Mouse (Mus musculus): ENCODE measurements around the gene Olfr1124. TPM values are rescaled to one million over a fixed set of nuclear protein-coding genes. Genes with fewer than 3 reads are reported as not detected.

Gene Olfr1124
- polyA plus RNA-seq, 1 experiment from 2014 or later = 0.07 TPM

Other genes starting within 250 kb of the Olfr1124 start
- gene Olfr1112, start 242.5 kb upstream of the Olfr1124 start, polyA plus RNA-seq (2015; fragmentation: Nextera tagmentation; extraction: Ambion mirVana) = not detected in 2 replicates
- gene Olfr1113, start 221.3 kb upstream of the Olfr1124 start, polyA plus RNA-seq (2015; fragmentation: Nextera tagmentation; extraction: Ambion mirVana) = not detected in 2 replicates
- gene Olfr1115, start 182.3 kb upstream of the Olfr1124 start, polyA plus RNA-seq (2015; fragmentation: Nextera tagmentation; extraction: Ambion mirVana) = not detected in 2 replicates
- gene Olfr1116, start 162.7 kb upstream of the Olfr1124 start, polyA plus RNA-seq (2015; fragmentation: Nextera tagmentation; extraction: Ambion mirVana) = not detected in 2 replicates
- not detected in 2 replicates for gene Olfr1118, start 122.7 kb upstream of the Olfr1124 start, polyA plus RNA-seq (2015; fragmentation: Nextera tagmentation; extraction: Ambion mirVana)
- gene Olfr1120, start 75.5 kb upstream of the Olfr1124 start, polyA plus RNA-seq (2015; fragmentation: Nextera tagmentation; extraction: Ambion mirVana) = not detected in 2 replicates
- not detected in 2 replicates for gene Olfr1121, start 60.4 kb upstream of the Olfr1124 start, polyA plus RNA-seq (2015; fragmentation: Nextera tagmentation; extraction: Ambion mirVana)
- gene Olfr1122, start 44.4 kb upstream of the Olfr1124 start, polyA plus RNA-seq (2015; fragmentation: Nextera tagmentation; extraction: Ambion mirVana) = not detected in 2 replicates
- gene Olfr1123, start 13.6 kb upstream of the Olfr1124 start, polyA plus RNA-seq (2015; fragmentation: Nextera tagmentation; extraction: Ambion mirVana) = not detected in 2 replicates
- not detected in 2 replicates for gene Olfr1126, start 23.7 kb downstream of the Olfr1124 start, polyA plus RNA-seq (2015; fragmentation: Nextera tagmentation; extraction: Ambion mirVana)
- not detected in 2 replicates for gene Pramel7, start 66.8 kb downstream of the Olfr1124 start, polyA plus RNA-seq (2015; fragmentation: Nextera tagmentation; extraction: Ambion mirVana)
- gene Pramel6, start 76.3 kb downstream of the Olfr1124 start, polyA plus RNA-seq (2015; fragmentation: Nextera tagmentation; extraction: Ambion mirVana) = not detected in 2 replicates
- not detected in 2 replicates for gene Olfr153, start 101.5 kb downstream of the Olfr1124 start, polyA plus RNA-seq (2015; fragmentation: Nextera tagmentation; extraction: Ambion mirVana)
- gene Olfr1128, start 115.3 kb downstream of the Olfr1124 start, polyA plus RNA-seq (2015; fragmentation: Nextera tagmentation; extraction: Ambion mirVana) = not detected in 2 replicates
- not detected in 2 replicates for gene Olfr1129, start 143.6 kb downstream of the Olfr1124 start, polyA plus RNA-seq (2015; fragmentation: Nextera tagmentation; extraction: Ambion mirVana)
- not detected in 2 replicates for gene Olfr1130, start 175.9 kb downstream of the Olfr1124 start, polyA plus RNA-seq (2015; fragmentation: Nextera tagmentation; extraction: Ambion mirVana)
- gene Olfr1131, start 196.8 kb downstream of the Olfr1124 start, polyA plus RNA-seq (2015; fragmentation: Nextera tagmentation; extraction: Ambion mirVana) = not detected in 2 replicates
- not detected in 2 replicates for gene Olfr1132, start 207.3 kb downstream of the Olfr1124 start, polyA plus RNA-seq (2015; fragmentation: Nextera tagmentation; extraction: Ambion mirVana)
- not detected in 2 replicates for gene Olfr1133, start 217.1 kb downstream of the Olfr1124 start, polyA plus RNA-seq (2015; fragmentation: Nextera tagmentation; extraction: Ambion mirVana)
- not detected in 2 replicates for gene Olfr1134, start 228.2 kb downstream of the Olfr1124 start, polyA plus RNA-seq (2015; fragmentation: Nextera tagmentation; extraction: Ambion mirVana)
- gene Olfr1135, start 243.4 kb downstream of the Olfr1124 start, polyA plus RNA-seq (2015; fragmentation: Nextera tagmentation; extraction: Ambion mirVana) = not detected in 2 replicates

Data from midbrain, embryonic 13.5 days (tissue).